Mouse (Mus musculus) hindbrain, embryonic 16.5 days (tissue): ENCODE data around the gene Nhsl1. TPM values are rescaled to one million over a fixed set of nuclear protein-coding genes. Genes with fewer than 3 reads are reported as not detected.

ENCODE experiments used
- ATAC-seq: fragments of 200-750 bp; cut with Nextera tagmentation; 2 replicates; pipeline ENCODE4 v1.8.0; 2017; ENCODE audit warnings: moderate TSS enrichment, moderate library complexity
- H3K27ac ChIP-seq: fragments of 300-500 bp; sonication (generic); 2 replicates; pipeline ENCODE4 v1.5.1; 2014; ENCODE audit warnings: low read depth, mild to moderate bottlenecking, control low read depth, low read length, moderate library complexity
- H3K27me3 ChIP-seq: fragments of 300-500 bp; sonication (generic); replicated peaks from 2 replicates; pipeline ENCODE4 v1.6.1; 2014; ENCODE audit warnings: low read length; ENCODE audit not compliant: control insufficient read depth, insufficient read depth
- H3K36me3 ChIP-seq: fragments of 300-500 bp; sonication (generic); 2 replicates; pipeline ENCODE4 v1.6.1; 2014; ENCODE audit warnings: mild to moderate bottlenecking, low read length, moderate library complexity, mixed read lengths; ENCODE audit not compliant: control insufficient read depth, insufficient read depth
- H3K4me1 ChIP-seq: fragments of 300-500 bp; sonication (generic); 2 replicates; pipeline ENCODE4 v1.6.1; 2014; ENCODE audit warnings: low read depth, low read length; ENCODE audit not compliant: control insufficient read depth, insufficient read depth
- H3K4me2 ChIP-seq: fragments of 300-500 bp; sonication (generic); 2 replicates; pipeline ENCODE4 v1.6.1; 2014; ENCODE audit warnings: mild to moderate bottlenecking, low read length, control low read depth, moderate library complexity
- H3K4me3 ChIP-seq: fragments of 300-500 bp; sonication (generic); 2 replicates; pipeline ENCODE4 v1.5.1; 2014; ENCODE audit warnings: mild to moderate bottlenecking, low read length, control low read depth, moderate library complexity
- H3K9ac ChIP-seq: fragments of 300-500 bp; sonication (generic); 2 replicates; pipeline ENCODE4 v1.6.1; 2014; ENCODE audit warnings: low read depth, mild to moderate bottlenecking, control low read depth, low read length, moderate library complexity
- H3K9me3 ChIP-seq: fragments of 300-500 bp; sonication (generic); 2 replicates; pipeline ENCODE4 v1.6.1; 2014; ENCODE audit warnings: mild to moderate bottlenecking, low read length, moderate library complexity; ENCODE audit not compliant: control insufficient read depth
- WGBS: fragments of 180-500 bp; shearing (Covaris S2); extraction: QIAGEN DNeasy Blood & Tissue Kit; methylation state at CpG from one replicate; pipeline ENCODE4 v1.1.7; 2014; 5-methylcytosine and 5-hydroxymethylcytosine counted together
- polyA plus RNA-seq: library from polyadenylated mRNA; unstranded; fragments of >200 nt; fragmentation: Nextera tagmentation; extraction: Ambion mirVana; gene quantifications from 2 replicates; pipeline ENCODE4 v1.2.1, GENCODE M21; 2015

The Nhsl1 gene
- polyA plus RNA-seq, 1 experiment from 2014 or later = 12.8 TPM

DNA sequence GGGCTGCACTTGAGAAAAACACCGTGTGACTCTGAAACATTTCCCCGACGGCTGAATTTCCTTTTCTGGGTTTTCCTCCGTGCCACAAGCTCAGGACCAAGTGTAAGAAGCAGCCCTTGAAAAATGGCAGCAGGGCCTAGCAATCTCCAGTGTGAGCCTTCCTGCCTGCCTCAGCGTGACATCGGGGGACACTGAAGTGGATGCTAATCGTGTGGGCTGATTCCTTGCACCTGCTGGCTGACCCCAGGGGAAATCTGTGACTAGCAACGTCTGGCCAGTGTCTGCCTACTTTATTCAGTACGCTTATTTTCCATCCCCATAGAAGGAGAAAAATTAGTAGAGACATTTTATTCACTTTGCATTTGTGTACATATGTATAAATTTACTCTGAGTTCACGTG is 100.7 kb downstream of the Nhsl1 start:
- H3K36me3 ChIP-seq = no peaks in the 10 kb centered on the region
- H3K9ac ChIP-seq = no peak overlapping the region
- no peak overlapping the region for H3K4me2 ChIP-seq
- peaks cover 20% of the 10 kb centered on the region for H3K4me1 ChIP-seq
- 39% methylated on average over 10 of the region's 10 CpGs for WGBS
- H3K27me3 ChIP-seq = no peaks in the 10 kb centered on the region
- H3K27ac ChIP-seq = no peak overlapping the region
- no peak overlapping the region for H3K4me3 ChIP-seq
- no peaks in the 10 kb centered on the region for H3K9me3 ChIP-seq
- ATAC-seq = no peak

- no peak for ATAC-seq
- Histone ChIP-seq H3K9ac (no peak overlapping the region), H3K9me3 (no peaks in the 10 kb centered on the region), H3K27ac (no peak overlapping the region), H3K36me3 (no peaks in the 10 kb centered on the region), H3K4me3 (no peak overlapping the region), H3K27me3 (no peaks in the 10 kb centered on the region), H3K4me1 (peaks cover 14% of the 10 kb centered on the region), H3K4me2 (no peak overlapping the region)
- 79% methylated on average over 6 of the region's 6 CpGs for WGBS
Measured at GRCm38 (mm10) chr10:18420259-18421000, 101.6 kb downstream of the Nhsl1 start.

- no peak overlapping the region for H3K9ac ChIP-seq
- no peak overlapping the region for H3K4me2 ChIP-seq
- no peak overlapping the region for H3K27ac ChIP-seq
- no peaks in the 10 kb centered on the region for H3K9me3 ChIP-seq
- no peak overlapping the region for H3K4me3 ChIP-seq
- no peaks in the 10 kb centered on the region for H3K27me3 ChIP-seq
- peaks cover 14% of the 10 kb centered on the region for H3K4me1 ChIP-seq
- H3K36me3 ChIP-seq = no peaks in the 10 kb centered on the region
- no peak for ATAC-seq
- 15% methylated on average over 3 of the region's 3 CpGs for WGBS
Measured at GRCm38 (mm10) chr10:18422968-18423367, 104.2 kb downstream of the Nhsl1 start.

GRCm38 (mm10) chr10:18423557-18423956 is 104.8 kb downstream of the Nhsl1 start:
- ATAC-seq = no peak
- no peak overlapping the region for H3K4me3 ChIP-seq

DNA sequence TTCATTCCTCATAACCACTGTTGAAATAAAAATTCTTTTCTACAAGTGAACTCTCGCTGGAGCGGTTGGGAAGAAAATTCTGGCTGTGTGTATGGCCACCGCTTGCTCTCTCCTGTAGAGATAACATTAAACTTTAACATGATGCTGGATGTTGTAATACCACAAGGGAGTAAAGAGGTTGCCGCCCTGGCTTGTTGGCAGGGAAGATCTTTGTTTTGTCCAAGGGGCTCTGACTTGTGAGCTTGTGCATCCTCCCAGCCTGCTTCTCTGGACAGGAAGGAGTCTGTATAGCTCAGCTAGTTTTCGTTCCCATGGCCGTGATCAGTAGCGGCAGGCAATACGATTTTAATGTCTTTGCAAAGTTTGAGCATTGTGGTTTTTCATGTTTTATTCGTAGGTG is 109.1 kb downstream of the Nhsl1 start:
- WGBS = 92% methylated on average over 9 of the region's 9 CpGs

More at GRCm38 (mm10) chr10:18423557-18423956, 104.8 kb downstream of the Nhsl1 start:
- no peak overlapping the region for H3K4me2 ChIP-seq
- no peaks in the 10 kb centered on the region for H3K27me3 ChIP-seq
- no peak overlapping the region for H3K9ac ChIP-seq
- no peaks in the 10 kb centered on the region for H3K36me3 ChIP-seq
- H3K9me3 ChIP-seq = no peaks in the 10 kb centered on the region
- H3K4me1 ChIP-seq = peaks cover 14% of the 10 kb centered on the region
- no peak overlapping the region for H3K27ac ChIP-seq
- WGBS = 40% methylated on average over 9 of the region's 9 CpGs

DNA sequence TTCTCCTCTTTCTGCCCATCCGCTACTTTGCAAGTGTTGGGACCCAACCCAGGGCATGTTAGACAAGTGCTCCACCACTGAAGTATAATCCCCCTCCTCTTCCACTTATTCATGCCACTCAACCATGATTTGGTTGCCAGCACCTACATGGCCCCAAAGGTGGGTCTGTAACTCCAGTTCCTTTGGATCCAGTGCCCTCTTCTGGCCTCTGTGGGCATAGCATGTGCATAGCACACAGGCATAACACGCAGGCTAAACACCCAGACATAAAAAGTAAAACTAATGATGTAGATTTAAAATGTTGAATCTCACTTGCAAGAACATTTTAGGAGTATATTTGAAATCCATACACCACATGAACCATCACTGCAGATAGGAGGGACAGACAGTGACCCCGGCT is 110.7 kb downstream of the Nhsl1 start:
- 0 out of 2 replicates have a peak, but pooled peaks cover 3% of the 10 kb centered on the region for H3K36me3 ChIP-seq
- peaks cover 10% of the 10 kb centered on the region; the same call in 1 of the 2 replicates for H3K4me1 ChIP-seq
- no peak for ATAC-seq
- no peak overlapping the region for H3K27ac ChIP-seq
- H3K4me2 ChIP-seq = no peak overlapping the region
- no peaks in the 10 kb centered on the region for H3K27me3 ChIP-seq
- 95% methylated on average over 3 of the region's 3 CpGs for WGBS
- H3K4me3 ChIP-seq = no peak overlapping the region
- H3K9me3 ChIP-seq = no peaks in the 10 kb centered on the region
- H3K9ac ChIP-seq = no peak overlapping the region

More for the DNA sequence above, 109.1 kb downstream of the Nhsl1 start:
- Histone ChIP-seq H3K4me3 (no peak overlapping the region), H3K36me3 (0 out of 2 replicates have a peak, but pooled peaks cover 3% of the 10 kb centered on the region), H3K27ac (no peak overlapping the region), H3K9me3 (no peaks in the 10 kb centered on the region), H3K4me2 (no peak overlapping the region), H3K4me1 (peaks cover 12% of the 10 kb centered on the region; the same call in 1 of the 2 replicates), H3K9ac (no peak overlapping the region), H3K27me3 (no peaks in the 10 kb centered on the region)
- no peak for ATAC-seq

DNA sequence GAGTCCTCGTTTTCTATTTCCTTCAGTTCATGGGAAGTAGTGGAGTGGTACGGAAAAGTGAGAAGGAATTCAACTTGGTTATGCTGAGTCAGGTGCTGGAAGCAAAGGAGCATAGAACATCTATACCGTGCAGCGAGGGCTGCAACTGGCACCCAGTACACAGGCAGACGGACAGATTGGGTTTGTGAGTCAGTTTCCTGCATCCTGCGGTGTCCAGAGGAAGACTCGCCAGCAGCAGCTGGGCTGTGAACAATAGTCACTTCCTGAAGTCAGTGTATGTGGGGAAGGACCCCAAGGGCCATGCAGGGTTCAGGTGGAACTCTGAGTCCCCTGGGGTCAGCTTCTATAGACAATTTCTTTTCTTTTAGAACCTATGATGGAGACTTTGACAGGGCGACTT is 111.4 kb downstream of the Nhsl1 start:
- 59% methylated on average over 8 of the region's 8 CpGs for WGBS
- Histone ChIP-seq H3K27me3 (no peaks in the 10 kb centered on the region), H3K27ac (no peak overlapping the region), H3K36me3 (0 out of 2 replicates have a peak, but pooled peaks cover 3% of the 10 kb centered on the region), H3K4me2 (no peak overlapping the region), H3K4me1 (peaks cover 10% of the 10 kb centered on the region; the same call in 1 of the 2 replicates), H3K9me3 (no peaks in the 10 kb centered on the region), H3K4me3 (no peak overlapping the region), H3K9ac (no peak overlapping the region)
- peak; percentile 21; the same call in 1 of the 2 replicates for ATAC-seq

GRCm38 (mm10) chr10:18430973-18431372 is 112.2 kb downstream of the Nhsl1 start:
- peak overlapping the region; percentile 68 for H3K4me2 ChIP-seq
- ATAC-seq = peak; percentile 88
- peak overlapping the region; percentile 45 for H3K4me3 ChIP-seq
- no peaks in the 10 kb centered on the region for H3K9me3 ChIP-seq
- no peaks in the 10 kb centered on the region for H3K27me3 ChIP-seq
- 0 out of 2 replicates have a peak, but pooled peaks cover 3% of the 10 kb centered on the region for H3K36me3 ChIP-seq
- WGBS = 0% methylated on average over 18 of the region's 18 CpGs
- H3K27ac ChIP-seq = peak overlapping the region; percentile 72
- peaks cover 10% of the 10 kb centered on the region; the same call in 1 of the 2 replicates for H3K4me1 ChIP-seq
- H3K9ac ChIP-seq = peak overlapping the region; percentile 66

- H3K27ac ChIP-seq = no peak overlapping the region
- peaks cover 16% of the 10 kb centered on the region for H3K4me1 ChIP-seq
- H3K9me3 ChIP-seq = no peaks in the 10 kb centered on the region
- H3K4me3 ChIP-seq = no peak overlapping the region
- H3K9ac ChIP-seq = no peak overlapping the region
- no peak for ATAC-seq
- WGBS = 79% methylated on average over 3 of the region's 3 CpGs
- H3K27me3 ChIP-seq = no peaks in the 10 kb centered on the region
- 0 out of 2 replicates have a peak, but pooled peaks cover 3% of the 10 kb centered on the region for H3K36me3 ChIP-seq
- H3K4me2 ChIP-seq = peak overlapping the region; percentile 68
Measured at GRCm38 (mm10) chr10:18431546-18431945, 112.8 kb downstream of the Nhsl1 start.
